Mouse (Mus musculus) C3H10T1/2 (cell line): ENCODE results near the gene Mmp25. TPM values are rescaled to one million over a fixed set of nuclear protein-coding genes. Genes with fewer than 3 reads are reported as not detected.

Experiments
- polyA plus RNA-seq, 2 experiments: library from polyadenylated mRNA; unstranded; fragments of >200 nt; fragmentation: generic; extraction: Trizol; gene quantifications; one replicate each; pipeline ENCODE4 v1.2.1; 2012; ENCODE audit warnings: missing spikeins in 2 of 2

Gene Mmp25
- polyA plus RNA-seq = not detected

GRCm38 (mm10) chr17:23644613-23645495 is at the start of gene Mmp25:
TSS of gene Mmp25 (minus strand) at chr17:23645277.

GRCm38 (mm10) chr17:23683856-23684672 is 39.0 kb upstream of the Mmp25 start, which contains the start of gene Cldn9:
TSS of gene Cldn9 (minus strand) at chr17:23684026.

GRCm38 (mm10) chr17:23679127-23679835 is 34.2 kb upstream of the Mmp25 start, which contains the start of gene Cldn6:
TSS of gene Cldn6 (plus strand) at chr17:23679249.

GRCm38 (mm10) chr17:23677236-23677679 is 32.2 kb upstream of the Mmp25 start, which contains the start of gene Tnfrsf12a:
TSS of gene Tnfrsf12a (minus strand) at chr17:23677468.

GRCm38 (mm10) chr17:23673424-23674073 is 28.5 kb upstream of the Mmp25 start, which contains the start of the genes Hcfc1r1 and Thoc6:
TSS of gene Hcfc1r1 (plus strand) at chr17:23673596.
TSS of gene Thoc6 (minus strand) at chr17:23673882.

GRCm38 (mm10) chr17:23660117-23660875 is 15.2 kb upstream of the Mmp25 start, which contains the start of gene Bicdl2:
TSS of gene Bicdl2 (plus strand) at chr17:23660506.

GRCm38 (mm10) chr17:23600641-23601622 is 44.1 kb downstream of the Mmp25 start, which contains the start of gene Zscan10:
TSS of gene Zscan10 (plus strand) at chr17:23600856.

GRCm38 (mm10) chr17:23598582-23599552 is 46.2 kb downstream of the Mmp25 start, which contains the start of gene Zfp13:
TSS of gene Zfp13 (minus strand) at chr17:23599487.

Other genes starting within 250 kb of the Mmp25 start
- not detected for gene Vmn2r117, start 165.6 kb downstream of the Mmp25 start, polyA plus RNA-seq
- 10 to 100 TPM in 1 of 2 experiments, 1 to 10 TPM in 1; 9.1 to 12.4 TPM for gene Zfp213, start 81.0 kb downstream of the Mmp25 start, polyA plus RNA-seq
- gene Zfp13, start 45.8 kb downstream of the Mmp25 start, polyA plus RNA-seq = 1 to 10 TPM; 2.1 to 3.2 TPM
- gene Zscan10, start 44.4 kb downstream of the Mmp25 start, polyA plus RNA-seq = under 1 TPM in 1 of 2 experiments, not detected in 1; 0.02 TPM
- under 1 TPM; 0.05 to 0.18 TPM for gene Bicdl2, start 15.2 kb upstream of the Mmp25 start, polyA plus RNA-seq
- 100 to 1,000 TPM; 438 to 526 TPM for gene Hcfc1r1, start 28.3 kb upstream of the Mmp25 start, polyA plus RNA-seq
- 10 to 100 TPM; 27.0 to 29.9 TPM for gene Thoc6, start 28.6 kb upstream of the Mmp25 start, polyA plus RNA-seq
- gene Tnfrsf12a, start 32.2 kb upstream of the Mmp25 start, polyA plus RNA-seq = 100 to 1,000 TPM in 1 of 2 experiments, 10 to 100 TPM in 1; 78.5 to 413 TPM
- under 1 TPM in 1 of 2 experiments, not detected in 1; 0.04 TPM for gene Cldn6, start 34.0 kb upstream of the Mmp25 start, polyA plus RNA-seq
- gene Cldn9, start 38.7 kb upstream of the Mmp25 start, polyA plus RNA-seq = 1 to 10 TPM in 1 of 2 experiments, under 1 TPM in 1; 0.53 to 3.5 TPM
- under 1 TPM; 0.07 to 0.45 TPM for gene 1520401A03Rik, start 77.5 kb upstream of the Mmp25 start, polyA plus RNA-seq
- 10 to 100 TPM; 24.3 to 38.2 TPM for gene Pkmyt1, start 81.1 kb upstream of the Mmp25 start, polyA plus RNA-seq
- 10 to 100 TPM; 22.3 to 32.8 TPM for gene Paqr4, start 95.6 kb upstream of the Mmp25 start, polyA plus RNA-seq
- gene Kremen2, start 100.6 kb upstream of the Mmp25 start, polyA plus RNA-seq = under 1 TPM in 1 of 2 experiments, not detected in 1; 0.07 TPM
- 10 to 100 TPM; 49.7 to 60.6 TPM for gene Flywch1, start 126.3 kb upstream of the Mmp25 start, polyA plus RNA-seq
- under 1 TPM in 1 of 2 experiments, not detected in 1; 0.55 TPM for gene Flywch2, start 140.8 kb upstream of the Mmp25 start, polyA plus RNA-seq
- gene Srrm2, start 145.3 kb upstream of the Mmp25 start, polyA plus RNA-seq = 100 to 1,000 TPM in 1 of 2 experiments, 10 to 100 TPM in 1; 26.7 to 115 TPM
- 1,000 to 10,000 TPM; 1,533 to 1,676 TPM for gene Elob, start 183.9 kb upstream of the Mmp25 start, polyA plus RNA-seq
- gene Prss33, start 190.8 kb upstream of the Mmp25 start, polyA plus RNA-seq = not detected
- under 1 TPM in 1 of 2 experiments, not detected in 1; 0.05 TPM for gene Prss32, start 198.6 kb upstream of the Mmp25 start, polyA plus RNA-seq
- under 1 TPM in 1 of 2 experiments, not detected in 1; 0.02 TPM for gene Prss41, start 198.9 kb upstream of the Mmp25 start, polyA plus RNA-seq
- not detected for gene Prss21, start 222.8 kb upstream of the Mmp25 start, polyA plus RNA-seq
- gene Dcpp1, start 235.6 kb upstream of the Mmp25 start, polyA plus RNA-seq = not detected
- not detected for gene Dcpp2, start 235.6 kb upstream of the Mmp25 start, polyA plus RNA-seq